Mouse (Mus musculus): ENCODE measurements around the gene Rgs6. TPM values are rescaled to one million over a fixed set of nuclear protein-coding genes. Genes with fewer than 3 reads are reported as not detected.

Gene Rgs6
- total RNA-seq, 2 experiments from 2014 or later = not detected

DNA sequence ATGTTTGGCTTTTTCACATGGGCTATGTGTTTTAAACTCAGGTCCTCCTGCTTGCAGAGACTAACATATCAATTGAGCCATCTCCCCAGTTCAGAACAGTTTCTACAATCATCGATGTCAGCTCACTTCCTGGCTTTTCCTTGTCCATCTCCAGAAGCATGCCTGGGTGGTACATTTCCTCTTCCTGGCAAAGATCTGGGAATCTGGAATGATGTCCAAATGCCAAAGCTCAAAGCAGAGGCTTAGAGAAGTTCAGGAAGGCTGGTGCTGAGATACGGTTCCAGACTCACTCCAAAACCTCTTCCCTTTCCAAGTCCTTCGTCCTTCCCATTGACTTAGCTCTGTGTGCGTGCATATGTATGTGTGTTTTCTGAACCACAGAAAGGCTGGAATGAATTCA, 59.8 kb downstream of the Rgs6 start:
- ATAC-seq (ENCODE audit: poor library complexity, severe bottlenecking) = no peak

DNA sequence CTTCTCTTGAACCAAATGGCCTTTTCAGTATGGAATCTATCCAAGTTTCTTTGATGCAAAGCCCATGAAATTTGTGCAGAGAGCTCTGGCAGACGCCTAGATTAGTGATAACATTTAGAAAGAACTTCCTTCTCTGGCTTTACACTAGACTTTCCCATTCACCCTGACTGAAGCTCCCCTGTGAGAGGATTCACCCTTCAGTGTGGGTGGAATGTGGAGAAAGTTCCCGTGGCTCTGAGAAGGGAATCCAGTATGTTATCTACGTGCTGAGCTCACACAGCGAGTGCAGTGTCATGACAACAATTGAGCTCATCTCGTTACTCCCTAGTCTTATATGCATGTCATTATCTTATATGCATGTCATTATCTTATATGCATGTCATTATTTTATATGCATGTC, 61.9 kb downstream of the Rgs6 start:
- no peak for ATAC-seq (ENCODE audit: poor library complexity, severe bottlenecking)

DNA sequence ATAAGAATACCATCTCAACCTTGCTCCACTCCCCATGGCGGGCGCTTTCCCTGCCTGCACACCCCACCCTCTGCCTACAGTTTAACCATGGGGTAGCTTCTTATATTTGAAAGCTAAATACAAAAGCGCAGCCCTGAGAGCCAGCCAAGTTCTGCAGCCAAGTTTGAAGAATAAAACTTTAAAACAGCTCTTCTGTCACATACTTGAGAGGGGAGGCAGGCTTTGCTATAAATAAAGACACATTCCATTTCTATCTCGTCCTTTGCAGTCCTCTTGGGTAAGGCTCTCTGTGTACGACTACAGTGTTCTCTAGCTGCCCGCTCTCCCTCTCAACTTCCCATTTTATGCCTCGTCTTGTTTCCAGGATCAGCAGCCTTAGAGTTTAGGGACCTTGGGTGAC, 76.5 kb downstream of the Rgs6 start:
- ATAC-seq (ENCODE audit: poor library complexity, severe bottlenecking) = no peak

DNA sequence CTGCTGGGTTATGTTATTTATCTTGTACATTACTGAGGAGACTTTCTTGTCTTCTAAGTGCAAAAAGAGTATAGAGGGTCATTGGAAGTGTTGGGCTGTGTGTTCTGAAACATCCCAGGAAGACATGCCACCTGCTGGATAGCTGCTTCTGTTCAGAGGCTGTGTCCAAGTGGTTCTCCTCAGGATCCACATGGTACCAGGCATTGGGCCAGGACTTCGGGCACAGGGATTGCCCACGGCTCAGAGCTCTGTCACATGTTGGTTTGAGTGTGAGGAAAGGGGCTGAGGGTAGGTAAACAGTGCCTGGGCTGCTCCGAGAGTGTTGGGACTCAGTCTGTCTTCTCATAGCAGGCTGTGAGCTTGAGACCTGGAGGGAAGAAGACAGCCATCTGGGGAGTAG, 79.3 kb downstream of the Rgs6 start:
- no peak for ATAC-seq (ENCODE audit: poor library complexity, severe bottlenecking)

GRCm38 (mm10) chr12:82670201-82670737, 82.2 kb downstream of the Rgs6 start:
- no peak for ATAC-seq (ENCODE audit: poor library complexity, severe bottlenecking)

DNA sequence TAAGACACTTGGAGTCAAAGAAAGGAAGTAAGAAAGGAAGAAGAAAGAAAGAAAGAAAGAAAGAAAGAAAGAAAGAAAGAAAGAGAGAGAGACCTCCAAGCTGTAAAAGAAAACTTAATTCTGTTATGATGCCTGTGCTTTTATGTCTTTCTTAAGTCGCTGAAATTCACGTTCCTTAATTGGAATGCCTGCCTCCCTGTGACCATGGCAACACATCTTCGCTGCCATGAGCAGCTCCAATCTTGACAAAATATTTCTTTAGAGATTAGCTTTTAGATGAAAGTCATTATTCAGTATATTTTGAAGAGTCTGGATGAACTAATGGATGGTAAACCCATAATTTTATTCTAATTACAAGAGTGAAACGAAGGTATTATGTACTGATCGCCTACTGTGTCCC, 83.5 kb downstream of the Rgs6 start:
- no peak for ATAC-seq (ENCODE audit: poor library complexity, severe bottlenecking)

DNA sequence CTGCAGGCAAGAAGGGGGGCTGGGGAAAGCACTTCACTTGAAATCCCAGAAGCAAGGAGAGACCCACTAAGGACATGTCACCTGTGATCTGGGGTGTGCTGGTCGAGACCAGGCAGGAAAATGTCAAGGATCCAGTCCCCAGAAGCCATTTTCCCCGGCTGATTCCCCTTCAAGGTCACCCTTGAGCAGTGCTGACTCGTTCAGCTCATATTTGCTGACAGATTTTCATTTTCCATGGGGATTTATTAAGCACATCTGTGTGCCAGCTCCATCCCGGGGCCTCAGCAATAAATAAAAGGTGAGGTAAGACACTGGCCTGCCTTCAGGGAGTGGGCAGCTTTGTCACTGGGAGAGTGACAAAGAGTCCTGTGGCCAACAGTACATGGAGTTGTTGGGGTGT, 87.0 kb downstream of the Rgs6 start:
- ATAC-seq (ENCODE audit: poor library complexity, severe bottlenecking) = no peak

GRCm38 (mm10) chr12:82687015-82687414, 98.9 kb downstream of the Rgs6 start:
- ATAC-seq (ENCODE audit: poor library complexity, severe bottlenecking) = no peak

GRCm38 (mm10) chr12:82698886-82699527, 110.9 kb downstream of the Rgs6 start:
- no peak for ATAC-seq (ENCODE audit: poor library complexity, severe bottlenecking)

- ATAC-seq (ENCODE audit: poor library complexity, severe bottlenecking) = no peak
Observed at GRCm38 (mm10) chr12:82699528-82699905, 111.4 kb downstream of the Rgs6 start.

GRCm38 (mm10) chr12:82700241-82700640, 112.1 kb downstream of the Rgs6 start:
- ATAC-seq (ENCODE audit: poor library complexity, severe bottlenecking) = no peak

DNA sequence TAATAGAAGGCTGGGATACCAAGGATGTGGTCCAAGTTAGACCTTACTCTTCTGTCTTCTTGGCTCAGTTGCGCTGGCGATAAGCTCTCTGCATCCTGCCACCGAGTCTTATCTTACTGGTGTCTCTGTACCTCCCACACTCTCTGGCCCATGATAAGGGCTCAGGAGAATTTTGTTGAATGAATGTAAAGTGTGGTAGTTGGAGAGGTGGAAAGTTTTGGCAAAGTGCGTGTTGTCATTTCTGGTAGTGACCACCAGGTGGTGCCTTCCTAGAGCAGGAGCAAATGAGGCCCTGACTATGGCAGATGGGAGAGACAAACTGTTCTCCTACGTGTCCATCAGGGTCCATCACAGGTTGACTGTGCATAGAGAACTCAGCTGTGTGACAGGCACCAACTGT, 112.7 kb downstream of the Rgs6 start:
- ATAC-seq (ENCODE audit: poor library complexity, severe bottlenecking) = peak; percentile 54; the same call in 1 of the 2 replicates

DNA sequence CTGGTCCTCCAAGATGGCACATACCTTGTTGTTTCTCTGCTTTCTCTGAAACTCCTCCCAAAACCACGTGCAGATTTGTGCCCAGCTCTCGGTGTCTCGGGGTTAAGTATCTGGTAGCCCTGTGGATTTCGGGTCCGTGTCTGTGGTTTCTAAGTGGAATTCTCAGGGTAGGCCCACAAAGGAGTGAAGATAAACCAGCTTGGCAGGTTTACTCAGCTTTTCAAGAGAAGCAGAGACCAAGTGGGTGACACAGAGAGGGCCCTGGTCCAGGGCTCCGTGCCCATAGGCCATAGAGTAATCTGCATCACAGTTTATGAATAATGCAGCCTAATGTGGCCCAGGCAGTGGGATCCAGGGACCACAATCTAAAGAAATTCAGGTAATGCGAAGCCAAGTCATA, 113.3 kb downstream of the Rgs6 start:
- ATAC-seq (ENCODE audit: poor library complexity, severe bottlenecking) = no peak

GRCm38 (mm10) chr12:82710376-82710775, 122.3 kb downstream of the Rgs6 start:
- no peak for ATAC-seq (ENCODE audit: poor library complexity, severe bottlenecking)

DNA sequence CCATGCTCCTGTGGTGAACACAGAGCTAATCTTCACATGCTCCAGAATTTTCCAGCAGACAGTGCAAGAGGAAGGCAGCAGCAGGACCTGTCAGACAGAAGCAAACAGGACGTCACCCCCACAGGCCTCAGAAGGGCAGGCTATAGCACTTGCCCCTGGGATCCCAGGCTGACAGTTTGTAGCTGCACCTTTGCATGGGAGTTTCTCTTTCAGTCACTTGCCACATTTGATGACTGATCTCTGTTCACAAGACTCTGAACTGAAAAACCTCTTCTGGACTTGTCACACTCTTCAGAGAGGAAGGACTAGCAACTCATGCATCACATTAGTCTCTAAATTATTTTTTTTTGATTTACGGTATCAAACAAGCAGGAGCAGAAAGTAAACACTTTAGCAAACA, 126.2 kb downstream of the Rgs6 start:
- ATAC-seq (ENCODE audit: poor library complexity, severe bottlenecking) = no peak

DNA sequence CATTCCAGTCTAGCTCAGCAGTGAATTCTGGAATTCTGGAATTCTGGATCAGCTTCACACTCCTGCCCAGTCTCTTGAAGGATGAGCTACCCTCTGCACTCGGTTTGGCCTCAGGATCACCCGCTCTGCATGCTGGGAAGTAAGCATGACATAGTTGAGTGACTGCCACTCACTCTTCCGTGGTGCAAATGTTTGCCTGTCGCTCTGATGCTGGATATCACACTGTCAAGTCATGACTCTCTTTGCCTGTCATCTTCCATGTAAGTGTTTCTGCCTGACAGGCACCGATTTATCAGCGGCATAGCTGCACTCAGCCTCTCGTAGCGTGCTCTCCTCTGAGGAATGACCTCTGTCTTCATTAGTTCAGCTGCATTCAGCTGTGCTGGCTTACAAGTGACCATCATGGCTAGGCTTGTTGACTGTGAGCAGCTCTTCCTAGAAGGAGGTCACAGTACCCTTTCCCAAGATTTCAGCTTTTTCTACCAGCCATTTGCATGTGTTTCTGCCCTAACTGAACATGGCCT, 135.0 kb downstream of the Rgs6 start:
- ATAC-seq (ENCODE audit: poor library complexity, severe bottlenecking) = no peak

GRCm38 (mm10) chr12:82726255-82726654, 138.2 kb downstream of the Rgs6 start:
- ATAC-seq (ENCODE audit: poor library complexity, severe bottlenecking) = no peak

GRCm38 (mm10) chr12:82731587-82731986, 143.5 kb downstream of the Rgs6 start:
- no peak for ATAC-seq (ENCODE audit: poor library complexity, severe bottlenecking)

DNA sequence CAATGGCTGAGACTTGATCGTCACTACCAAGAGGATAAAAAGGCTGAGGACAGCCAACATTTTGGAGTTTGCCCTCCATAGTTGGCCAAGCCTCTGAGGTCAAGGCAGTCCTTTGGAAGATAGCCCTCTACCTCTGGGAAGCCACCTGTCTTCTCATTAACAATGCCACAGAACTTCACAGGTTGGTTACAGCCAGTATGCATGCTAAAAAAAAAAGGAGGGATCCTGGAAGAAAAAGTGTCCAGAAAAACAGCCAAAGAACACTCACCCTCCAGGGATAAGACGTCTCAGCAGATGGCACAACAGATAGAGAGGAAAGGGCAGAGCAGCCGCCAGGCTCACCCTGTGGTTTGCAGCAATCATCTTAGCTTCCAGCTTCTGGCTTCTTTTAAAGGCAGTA, 154.9 kb downstream of the Rgs6 start:
- ATAC-seq (ENCODE audit: poor library complexity, severe bottlenecking) = no peak

DNA sequence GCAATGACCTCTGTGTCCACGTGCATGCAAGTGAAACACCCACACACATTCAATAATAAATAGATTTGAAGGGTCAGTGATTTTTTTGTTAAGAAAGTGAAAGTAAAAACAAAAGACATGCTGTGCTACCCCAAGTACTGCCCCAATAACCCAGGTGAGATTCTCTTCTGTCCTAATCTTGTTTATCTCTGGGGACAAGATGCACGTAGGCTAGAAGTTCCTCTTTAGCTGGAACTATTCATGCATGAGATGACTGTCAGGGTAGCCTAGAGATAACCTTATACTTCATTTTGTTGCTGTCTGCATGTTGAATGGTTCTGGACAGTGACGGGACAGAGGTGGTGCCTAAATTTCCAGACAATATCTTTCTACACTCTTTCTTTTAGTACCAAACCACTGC, 155.9 kb downstream of the Rgs6 start:
- ATAC-seq (ENCODE audit: poor library complexity, severe bottlenecking) = no peak

- no peak for ATAC-seq (ENCODE audit: poor library complexity, severe bottlenecking)
Observed at GRCm38 (mm10) chr12:82744826-82745225, 156.7 kb downstream of the Rgs6 start.

GRCm38 (mm10) chr12:82747099-82747498, 159.0 kb downstream of the Rgs6 start:
- no peak for ATAC-seq (ENCODE audit: poor library complexity, severe bottlenecking)

- ATAC-seq (ENCODE audit: poor library complexity, severe bottlenecking) = no peak
Observed at GRCm38 (mm10) chr12:82751846-82752245, 163.8 kb downstream of the Rgs6 start.
